Mouse (Mus musculus) gastrocnemius, adult 18-20 months (tissue): ENCODE results near the gene Etfdh. TPM values are rescaled to one million over a fixed set of nuclear protein-coding genes. Genes with fewer than 3 reads are reported as not detected.

Experiments used
- total RNA-seq, 2 experiments: library from RNA; stranded (reverse); gene quantifications; 2 replicates each; pipeline ENCODE4 v1.2.3; 2021

Gene Etfdh
- total RNA-seq, 2 experiments from 2014 or later = 117 to 139 TPM

Other genes with a start within 250 kb of the Etfdh start
- gene Fnip2, start 61.7 kb downstream of the Etfdh start, total RNA-seq = 1 to 10 TPM; 3.4 to 4.6 TPM
- 10 to 100 TPM; 41.0 to 46.1 TPM for gene Ppid, start 38.2 kb downstream of the Etfdh start, total RNA-seq
- gene 4930579G24Rik, start 421 bp downstream of the Etfdh start, total RNA-seq = 1 to 10 TPM; 1.0 to 1.3 TPM
- gene Rxfp1, start 108.4 kb upstream of the Etfdh start, total RNA-seq = not detected
- 1 to 10 TPM in 1 of 2 experiments, under 1 TPM in 1; 0.69 to 1.4 TPM for gene Tmem144, start 223.3 kb upstream of the Etfdh start, total RNA-seq